Mouse (Mus musculus): Measurements from ENCODE around the gene 1190005I06Rik. TPM values are rescaled to one million over a fixed set of nuclear protein-coding genes. Genes with fewer than 3 reads are reported as not detected.

The 1190005I06Rik gene
- polyA plus RNA-seq, 1 experiment from 2014 or later = 2.7 TPM

- no peak for DNase-seq (ENCODE audit: low spot score)
- Histone ChIP-seq H3K36me3 (no peaks in the 10 kb centered on the region), H3K27ac (peak overlapping the region; percentile 14; the same call in 1 of the 2 replicates), H3K27me3 (ENCODE audit: low read depth, poor library complexity, severe bottlenecking) (peaks cover 53% of the 10 kb centered on the region), H3K4me1 (peaks cover 50% of the 10 kb centered on the region), H3K4me3 (no peak overlapping the region), H3K9me3 (replicated peaks) (no peaks in the 10 kb centered on the region)
- 57% methylated on average over 5 of the region's 5 CpGs for WGBS
Measured at GRCm38 (mm10) chr8:120630031-120630430, 17.4 kb downstream of the 1190005I06Rik start.

- Histone ChIP-seq H3K4me3 (no peak overlapping the region), H3K4me1 (peaks cover 42% of the 10 kb centered on the region), H3K36me3 (no peaks in the 10 kb centered on the region), H3K27me3 (ENCODE audit: low read depth, poor library complexity, severe bottlenecking) (peaks cover 26% of the 10 kb centered on the region), H3K27ac (no peak overlapping the region), H3K9me3 (replicated peaks) (no peaks in the 10 kb centered on the region)
- DNase-seq (ENCODE audit: low spot score) = no peak
- WGBS = 92% methylated on average over 5 of the region's 5 CpGs
Measured at GRCm38 (mm10) chr8:120627298-120627697, 20.1 kb downstream of the 1190005I06Rik start.

- H3K4me3 ChIP-seq = no peak overlapping the region
- no peaks in the 10 kb centered on the region for H3K9me3 ChIP-seq (replicated peaks)
- no peak overlapping the region for H3K27ac ChIP-seq
- H3K4me1 ChIP-seq = peaks cover 42% of the 10 kb centered on the region
- no peaks in the 10 kb centered on the region for H3K36me3 ChIP-seq
- peaks cover 17% of the 10 kb centered on the region; the same call in 1 of the 2 replicates for H3K27me3 ChIP-seq (ENCODE audit: low read depth, poor library complexity, severe bottlenecking)
- WGBS = 64% methylated on average over 11 of the region's 11 CpGs
- DNase-seq (ENCODE audit: low spot score) = no peak
Measured at GRCm38 (mm10) chr8:120626461-120626860, 21.0 kb downstream of the 1190005I06Rik start.

GRCm38 (mm10) chr8:120623608-120624007 is 23.8 kb downstream of the 1190005I06Rik start:
- no peak for DNase-seq (ENCODE audit: low spot score)
- Histone ChIP-seq H3K27ac (no peak overlapping the region; the same call in 1 of the 2 replicates), H3K9me3 (replicated peaks) (no peaks in the 10 kb centered on the region), H3K4me3 (no peak overlapping the region), H3K27me3 (ENCODE audit: low read depth, poor library complexity, severe bottlenecking) (no peaks in the 10 kb centered on the region), H3K36me3 (no peaks in the 10 kb centered on the region), H3K4me1 (peaks cover 37% of the 10 kb centered on the region)
- WGBS = 41% methylated on average over 2 of the region's 2 CpGs

GRCm38 (mm10) chr8:120622161-120622560 is 25.3 kb downstream of the 1190005I06Rik start:
- Histone ChIP-seq H3K36me3 (no peaks in the 10 kb centered on the region), H3K4me1 (peaks cover 41% of the 10 kb centered on the region), H3K4me3 (no peak overlapping the region), H3K27ac (peak overlapping the region; percentile 47; the same call in 1 of the 2 replicates), H3K27me3 (ENCODE audit: low read depth, poor library complexity, severe bottlenecking) (no peaks in the 10 kb centered on the region), H3K9me3 (replicated peaks) (no peaks in the 10 kb centered on the region)
- DNase-seq (ENCODE audit: low spot score) = no peak
- 78% methylated on average over 14 of the region's 14 CpGs for WGBS

GRCm38 (mm10) chr8:120620441-120620840 is 27.0 kb downstream of the 1190005I06Rik start:
- 48% methylated on average over 7 of the region's 7 CpGs for WGBS
- DNase-seq (ENCODE audit: low spot score) = no peak

GRCm38 (mm10) chr8:120619235-120620180 is 27.9 kb downstream of the 1190005I06Rik start:
- WGBS = 81% methylated on average over 11 of the region's 11 CpGs
- H3K27ac ChIP-seq = peak overlapping the region; percentile 61
- H3K36me3 ChIP-seq = no peaks in the 10 kb centered on the region
- DNase-seq (ENCODE audit: low spot score) = no peak
- H3K27me3 ChIP-seq (ENCODE audit: low read depth, poor library complexity, severe bottlenecking) = no peaks in the 10 kb centered on the region
- no peak overlapping the region for H3K4me3 ChIP-seq
- no peaks in the 10 kb centered on the region for H3K9me3 ChIP-seq (replicated peaks)
- peaks cover 42% of the 10 kb centered on the region for H3K4me1 ChIP-seq

More at GRCm38 (mm10) chr8:120620441-120620840, 27.0 kb downstream of the 1190005I06Rik start:
- Histone ChIP-seq H3K4me3 (no peak overlapping the region), H3K36me3 (no peaks in the 10 kb centered on the region), H3K4me1 (peaks cover 45% of the 10 kb centered on the region), H3K27ac (peak overlapping the region; percentile 61; the same call in 1 of the 2 replicates), H3K9me3 (replicated peaks) (no peaks in the 10 kb centered on the region), H3K27me3 (ENCODE audit: low read depth, poor library complexity, severe bottlenecking) (no peaks in the 10 kb centered on the region)

- Histone ChIP-seq H3K27me3 (ENCODE audit: low read depth, poor library complexity, severe bottlenecking) (no peaks in the 10 kb centered on the region), H3K4me3 (0 out of 2 replicates have a peak overlapping the region, but pooled peaks have one; percentile 1), H3K9me3 (replicated peaks) (no peaks in the 10 kb centered on the region), H3K4me1 (peaks cover 34% of the 10 kb centered on the region), H3K27ac (peak overlapping the region; percentile 77), H3K36me3 (no peaks in the 10 kb centered on the region)
- WGBS = 1% methylated on average over 6 of the region's 6 CpGs
- peak; percentile 88 for DNase-seq (ENCODE audit: low spot score)
Measured at GRCm38 (mm10) chr8:120618110-120618509, 29.3 kb downstream of the 1190005I06Rik start.

GRCm38 (mm10) chr8:120616663-120617626 is 30.5 kb downstream of the 1190005I06Rik start:
- H3K27me3 ChIP-seq (ENCODE audit: low read depth, poor library complexity, severe bottlenecking) = no peaks in the 10 kb centered on the region
- 29% methylated on average over 8 of the region's 8 CpGs for WGBS
- no peaks in the 10 kb centered on the region for H3K9me3 ChIP-seq (replicated peaks)
- no peak overlapping the region for H3K4me3 ChIP-seq
- no peaks in the 10 kb centered on the region for H3K36me3 ChIP-seq
- H3K4me1 ChIP-seq = peaks cover 30% of the 10 kb centered on the region
- peak overlapping the region; percentile 46; the same call in 1 of the 2 replicates for H3K27ac ChIP-seq
- DNase-seq (ENCODE audit: low spot score) = no peak

GRCm38 (mm10) chr8:120614491-120614890 is 32.9 kb downstream of the 1190005I06Rik start:
- Histone ChIP-seq H3K4me1 (peaks cover 18% of the 10 kb centered on the region), H3K4me3 (no peak overlapping the region), H3K9me3 (replicated peaks) (no peaks in the 10 kb centered on the region), H3K27me3 (ENCODE audit: low read depth, poor library complexity, severe bottlenecking) (0 out of 2 replicates have a peak, but pooled peaks cover 7% of the 10 kb centered on the region), H3K36me3 (no peaks in the 10 kb centered on the region), H3K27ac (no peak overlapping the region)
- no peak for DNase-seq (ENCODE audit: low spot score)
- WGBS = 95% methylated on average over 3 of the region's 3 CpGs

- DNase-seq (ENCODE audit: low spot score) = no peak
- WGBS = 91% methylated on average over 6 of the region's 6 CpGs
- no peaks in the 10 kb centered on the region for H3K36me3 ChIP-seq
- no peak overlapping the region for H3K4me3 ChIP-seq
- no peak overlapping the region for H3K27ac ChIP-seq
- H3K4me1 ChIP-seq = peaks cover 12% of the 10 kb centered on the region
- H3K27me3 ChIP-seq (ENCODE audit: low read depth, poor library complexity, severe bottlenecking) = 0 out of 2 replicates have a peak, but pooled peaks cover 15% of the 10 kb centered on the region
- no peaks in the 10 kb centered on the region for H3K9me3 ChIP-seq (replicated peaks)
Measured at GRCm38 (mm10) chr8:120610824-120611223, 36.6 kb downstream of the 1190005I06Rik start.

GRCm38 (mm10) chr8:120607885-120608284 is 39.5 kb downstream of the 1190005I06Rik start:
- 0 out of 2 replicates have a peak, but pooled peaks cover 15% of the 10 kb centered on the region for H3K27me3 ChIP-seq (ENCODE audit: low read depth, poor library complexity, severe bottlenecking)
- no peak overlapping the region for H3K4me3 ChIP-seq
- 16% methylated on average over 7 of the region's 7 CpGs for WGBS
- DNase-seq (ENCODE audit: low spot score) = peak; percentile 86
- H3K36me3 ChIP-seq = no peaks in the 10 kb centered on the region
- no peak overlapping the region for H3K27ac ChIP-seq
- no peaks in the 10 kb centered on the region for H3K9me3 ChIP-seq (replicated peaks)
- peaks cover 14% of the 10 kb centered on the region for H3K4me1 ChIP-seq

All from limb, embryonic 10.5 days (tissue).